Mouse (Mus musculus): ENCODE measurements at regions not wholly inside any gene's neighbourhood (a gene's known extent, or its start where the extent isn't known, plus 50 kb on each side); places are given as distances from the start of the nearest gene placed in this dataset.

GRCm38 (mm10) chr15:56030007-56030406 lies 1447.4 kb downstream of the Slc22a22 start:
- H3K4me3 ChIP-seq (replicated peaks; ENCODE audit: low read length), result no peak overlapping the region
- no peaks in the 10 kb centered on the region for H3K36me3 ChIP-seq (ENCODE audit: insufficient read depth, low read length)
- H3K4me1 ChIP-seq (replicated peaks; ENCODE audit: low read depth, low read length), result no peaks in the 10 kb centered on the region
- H3K9me3 ChIP-seq (ENCODE audit: low read length), result no peaks in the 10 kb centered on the region
- no peaks in the 10 kb centered on the region for H3K27me3 ChIP-seq (ENCODE audit: insufficient read depth, low read length)
- no peak for TF ChIP-seq CTCF (conservative IDR thresholded peaks at IDR 0.05; ENCODE audit: low read length)

DNA sequence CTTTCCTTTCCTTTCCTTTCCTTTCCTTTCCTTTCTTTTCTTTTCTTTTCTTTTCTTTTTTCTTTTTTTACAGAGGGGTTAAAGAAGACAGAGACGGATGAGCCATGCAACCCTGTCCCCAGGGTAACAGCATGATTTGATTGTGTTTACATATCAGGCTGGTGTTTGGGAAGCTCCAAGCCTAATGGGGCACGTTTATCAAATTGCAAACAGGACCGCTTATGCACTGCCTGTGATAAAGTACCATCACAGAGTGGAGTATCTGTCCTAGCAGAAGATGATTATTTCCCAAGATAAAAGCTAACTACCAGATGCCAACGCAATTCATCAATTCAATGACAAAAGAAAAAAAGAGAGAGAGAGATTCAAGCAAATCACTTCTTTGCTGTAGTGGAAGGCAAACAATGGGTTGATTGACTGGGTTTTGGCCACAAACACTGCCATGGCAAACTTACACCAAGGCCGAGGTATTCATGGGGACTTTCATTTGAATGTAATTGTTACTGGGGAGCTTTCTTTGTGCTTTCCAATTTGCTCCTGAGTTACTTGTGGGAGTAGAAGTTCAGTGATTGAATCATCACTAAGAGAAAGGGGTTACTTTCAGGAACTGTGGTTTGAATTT lies 1450.1 kb downstream of the Slc22a22 start:
- TF ChIP-seq POU5F1 (IDR thresholded peaks at IDR 0.05; ENCODE audit: borderline replicate concordance, low read length) (no peak), CTCF (conservative IDR thresholded peaks at IDR 0.05; ENCODE audit: low read length) (no peak), NANOG (IDR thresholded peaks at IDR 0.05; ENCODE audit: borderline replicate concordance, low read length) (no peak)
- H3K4me1 ChIP-seq (replicated peaks; ENCODE audit: low read depth, low read length), result no peaks in the 10 kb centered on the region
- H3K36me3 ChIP-seq (ENCODE audit: insufficient read depth, low read length), result no peaks in the 10 kb centered on the region
- no peaks in the 10 kb centered on the region for H3K27me3 ChIP-seq (ENCODE audit: insufficient read depth, low read length)
- no peak overlapping the region for H3K4me3 ChIP-seq (replicated peaks; ENCODE audit: low read length)
- no peaks in the 10 kb centered on the region for H3K9me3 ChIP-seq (ENCODE audit: low read length)

DNA sequence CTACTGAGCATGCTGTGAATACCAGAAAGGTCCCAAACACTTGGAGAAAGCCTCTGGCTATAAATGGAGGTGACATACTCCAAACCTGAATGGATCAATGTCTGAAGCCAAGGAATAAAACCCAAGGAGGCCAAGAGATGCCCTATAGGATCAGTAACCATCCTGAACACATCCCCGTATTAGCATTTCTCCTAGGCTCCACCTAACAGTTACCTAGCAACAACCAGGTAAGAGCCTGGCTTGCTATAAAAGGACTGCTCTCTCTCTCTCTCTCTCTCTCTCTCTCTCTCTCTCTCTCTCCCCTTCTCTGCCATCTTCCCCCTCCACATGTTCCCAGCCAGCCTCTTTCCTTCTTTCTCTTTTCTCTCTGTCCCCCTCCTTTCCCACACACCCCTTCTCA lies 1452.7 kb downstream of the Slc22a22 start:
- Histone ChIP-seq H3K27me3 (ENCODE audit: insufficient read depth, low read length) (no peaks in the 10 kb centered on the region), H3K4me1 (replicated peaks; ENCODE audit: low read depth, low read length) (no peaks in the 10 kb centered on the region), H3K4me3 (replicated peaks; ENCODE audit: low read length) (no peak overlapping the region), H3K9me3 (ENCODE audit: low read length) (no peaks in the 10 kb centered on the region), H3K36me3 (ENCODE audit: insufficient read depth, low read length) (no peaks in the 10 kb centered on the region)
- TF ChIP-seq CTCF (conservative IDR thresholded peaks at IDR 0.05; ENCODE audit: low read length) (no peak), POU5F1 (IDR thresholded peaks at IDR 0.05; ENCODE audit: borderline replicate concordance, low read length) (no peak), NANOG (IDR thresholded peaks at IDR 0.05; ENCODE audit: borderline replicate concordance, low read length) (no peak)

GRCm38 (mm10) chr15:56023862-56024484 lies 1453.5 kb downstream of the Slc22a22 start:
- Histone ChIP-seq H3K4me1 (replicated peaks; ENCODE audit: low read depth, low read length) (no peaks in the 10 kb centered on the region), H3K4me3 (replicated peaks; ENCODE audit: low read length) (no peak overlapping the region), H3K27me3 (ENCODE audit: insufficient read depth, low read length) (no peaks in the 10 kb centered on the region), H3K36me3 (ENCODE audit: insufficient read depth, low read length) (no peaks in the 10 kb centered on the region), H3K9me3 (ENCODE audit: low read length) (no peaks in the 10 kb centered on the region)
- TF ChIP-seq CTCF (conservative IDR thresholded peaks at IDR 0.05; ENCODE audit: low read length) (no peak), POU5F1 (IDR thresholded peaks at IDR 0.05; ENCODE audit: borderline replicate concordance, low read length) (no peak), NANOG (IDR thresholded peaks at IDR 0.05; ENCODE audit: borderline replicate concordance, low read length) (no peak)

- TF ChIP-seq NANOG (IDR thresholded peaks at IDR 0.05; ENCODE audit: borderline replicate concordance, low read length) (no peak), CTCF (conservative IDR thresholded peaks at IDR 0.05; ENCODE audit: low read length) (no peak), POU5F1 (IDR thresholded peaks at IDR 0.05; ENCODE audit: borderline replicate concordance, low read length) (no peak)
- Histone ChIP-seq H3K36me3 (ENCODE audit: insufficient read depth, low read length) (no peaks in the 10 kb centered on the region), H3K27me3 (ENCODE audit: insufficient read depth, low read length) (no peaks in the 10 kb centered on the region), H3K4me3 (replicated peaks; ENCODE audit: low read length) (no peak overlapping the region), H3K9me3 (ENCODE audit: low read length) (no peaks in the 10 kb centered on the region), H3K4me1 (replicated peaks; ENCODE audit: low read depth, low read length) (no peaks in the 10 kb centered on the region)
These were observed 1455.1 kb downstream of the Slc22a22 start for GRCm38 (mm10) chr15:56022315-56022714.

GRCm38 (mm10) chr15:56018141-56018540 lies 1459.3 kb downstream of the Slc22a22 start:
- no peak overlapping the region for H3K4me3 ChIP-seq (replicated peaks; ENCODE audit: low read length)
- H3K36me3 ChIP-seq (ENCODE audit: insufficient read depth, low read length), result no peaks in the 10 kb centered on the region
- H3K9me3 ChIP-seq (ENCODE audit: low read length), result no peaks in the 10 kb centered on the region
- no peaks in the 10 kb centered on the region for H3K4me1 ChIP-seq (replicated peaks; ENCODE audit: low read depth, low read length)
- no peaks in the 10 kb centered on the region for H3K27me3 ChIP-seq (ENCODE audit: insufficient read depth, low read length)
- TF ChIP-seq NANOG (IDR thresholded peaks at IDR 0.05; ENCODE audit: borderline replicate concordance, low read length) (no peak), CTCF (conservative IDR thresholded peaks at IDR 0.05; ENCODE audit: low read length) (no peak), POU5F1 (IDR thresholded peaks at IDR 0.05; ENCODE audit: borderline replicate concordance, low read length) (no peak)

GRCm38 (mm10) chr15:56017561-56017960 lies 1459.9 kb downstream of the Slc22a22 start:
- Histone ChIP-seq H3K27me3 (ENCODE audit: insufficient read depth, low read length) (no peaks in the 10 kb centered on the region), H3K9me3 (ENCODE audit: low read length) (no peaks in the 10 kb centered on the region), H3K4me1 (replicated peaks; ENCODE audit: low read depth, low read length) (no peaks in the 10 kb centered on the region), H3K4me3 (replicated peaks; ENCODE audit: low read length) (no peak overlapping the region), H3K36me3 (ENCODE audit: insufficient read depth, low read length) (no peaks in the 10 kb centered on the region)
- no peak for TF ChIP-seq POU5F1 (IDR thresholded peaks at IDR 0.05; ENCODE audit: borderline replicate concordance, low read length)
- no peak for TF ChIP-seq NANOG (IDR thresholded peaks at IDR 0.05; ENCODE audit: borderline replicate concordance, low read length)
- TF ChIP-seq CTCF (conservative IDR thresholded peaks at IDR 0.05; ENCODE audit: low read length), result no peak

DNA sequence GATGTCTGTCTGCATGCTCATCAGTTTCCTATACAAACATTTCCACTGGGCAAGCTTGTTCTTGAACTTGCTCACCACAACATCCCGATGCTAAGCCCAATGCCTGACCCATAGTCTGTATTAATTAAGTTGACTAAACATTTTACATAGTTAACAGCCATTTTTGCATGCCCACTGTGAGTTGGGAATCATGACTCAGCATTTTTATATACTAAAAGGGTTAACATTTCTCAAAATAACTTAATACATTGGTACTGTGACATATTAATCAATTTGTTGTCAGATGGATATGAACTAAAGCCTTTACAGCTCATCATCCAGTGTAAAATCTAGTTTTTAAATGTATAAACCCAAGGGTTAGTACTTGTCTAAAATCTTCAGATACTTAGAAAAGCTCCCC lies 1461.4 kb downstream of the Slc22a22 start:
- TF ChIP-seq NANOG (IDR thresholded peaks at IDR 0.05; ENCODE audit: borderline replicate concordance, low read length) (no peak), CTCF (conservative IDR thresholded peaks at IDR 0.05; ENCODE audit: low read length) (no peak), POU5F1 (IDR thresholded peaks at IDR 0.05; ENCODE audit: borderline replicate concordance, low read length) (no peak)
- H3K9me3 ChIP-seq (ENCODE audit: low read length), result no peaks in the 10 kb centered on the region
- no peaks in the 10 kb centered on the region for H3K36me3 ChIP-seq (ENCODE audit: insufficient read depth, low read length)

More for the DNA sequence above, 1461.4 kb downstream of the Slc22a22 start:
- Histone ChIP-seq H3K4me3 (replicated peaks; ENCODE audit: low read length) (no peak overlapping the region), H3K27me3 (ENCODE audit: insufficient read depth, low read length) (no peaks in the 10 kb centered on the region), H3K4me1 (replicated peaks; ENCODE audit: low read depth, low read length) (no peaks in the 10 kb centered on the region)
